Mouse (Mus musculus) embryonic facial prominence, embryonic 13.5 days (tissue): ENCODE measurements around the gene Hacd2. TPM values are rescaled to one million over a fixed set of nuclear protein-coding genes. Genes with fewer than 3 reads are reported as not detected.

ENCODE experiments used
- ATAC-seq: fragments of 200-750 bp; cut with Nextera tagmentation; 2 replicates; pipeline ENCODE4 v1.8.0; 2017; ENCODE audit warnings: low read depth; ENCODE audit not compliant: insufficient number of reproducible peaks, insufficient read depth, low FRiP score, low TSS enrichment
- H3K27ac ChIP-seq: fragments of 300-500 bp; sonication (generic); 2 replicates; pipeline ENCODE4 v1.5.1; 2015; ENCODE audit warnings: moderate library complexity, mild to moderate bottlenecking, inconsistent platforms
- H3K27me3 ChIP-seq: fragments of 300-500 bp; sonication (generic); 2 replicates; pipeline ENCODE4 v1.6.1; 2015; ENCODE audit warnings: mild to moderate bottlenecking, inconsistent platforms
- H3K36me3 ChIP-seq: fragments of 300-500 bp; sonication (generic); 2 replicates; pipeline ENCODE4 v1.6.1; 2015; ENCODE audit warnings: mild to moderate bottlenecking, inconsistent platforms
- H3K4me1 ChIP-seq: fragments of 300-500 bp; sonication (generic); 2 replicates; pipeline ENCODE4 v1.6.1; 2015; ENCODE audit warnings: inconsistent platforms
- H3K4me2 ChIP-seq: fragments of 300-500 bp; sonication (generic); 2 replicates; pipeline ENCODE4 v1.6.1; 2015; ENCODE audit warnings: moderate library complexity, mild to moderate bottlenecking, inconsistent platforms
- H3K4me3 ChIP-seq: fragments of 300-500 bp; sonication (generic); 2 replicates; pipeline ENCODE4 v1.5.1; 2015; ENCODE audit warnings: mild to moderate bottlenecking, inconsistent platforms
- H3K9ac ChIP-seq: fragments of 300-500 bp; sonication (generic); 2 replicates; pipeline ENCODE4 v1.6.1; 2015; ENCODE audit warnings: mild to moderate bottlenecking, inconsistent platforms
- H3K9me3 ChIP-seq: fragments of 300-500 bp; sonication (generic); 2 replicates; pipeline ENCODE4 v1.6.1; 2016; ENCODE audit warnings: inconsistent platforms
- WGBS: fragments of 180-500 bp; shearing (Covaris S2); methylation state at CpG from one replicate; pipeline ENCODE4 v1.1.7; 2015; ENCODE audit warnings: mixed read lengths; 5-methylcytosine and 5-hydroxymethylcytosine counted together
- polyA plus RNA-seq: library from polyadenylated mRNA; unstranded; fragments of >200 nt; fragmentation: Nextera tagmentation; extraction: Ambion mirVana; gene quantifications from 2 replicates; pipeline ENCODE4 v1.2.1, GENCODE M21; 2015

Hacd2 gene
- polyA plus RNA-seq, 1 experiment from 2014 or later = 87.8 TPM

- H3K4me2 ChIP-seq = no peak overlapping the region
- H3K27ac ChIP-seq = no peak overlapping the region
- WGBS = 23% methylated on average over 4 of the region's 4 CpGs
- ATAC-seq = no peak
- H3K27me3 ChIP-seq = no peaks in the 10 kb centered on the region
- H3K9me3 ChIP-seq = no peaks in the 10 kb centered on the region
- no peak overlapping the region for H3K4me3 ChIP-seq
- peaks cover 38% of the 10 kb centered on the region for H3K36me3 ChIP-seq
- no peak overlapping the region for H3K9ac ChIP-seq
- no peaks in the 10 kb centered on the region for H3K4me1 ChIP-seq
Observed at GRCm38 (mm10) chr16:35038343-35039057, 16.3 kb downstream of the Hacd2 start.

- 34% methylated on average over 1 of the region's 1 CpGs for WGBS
- Histone ChIP-seq H3K9me3 (no peaks in the 10 kb centered on the region), H3K27ac (no peak overlapping the region), H3K4me2 (no peak overlapping the region), H3K9ac (no peak overlapping the region), H3K4me3 (no peak overlapping the region), H3K27me3 (no peaks in the 10 kb centered on the region), H3K36me3 (peaks cover 38% of the 10 kb centered on the region), H3K4me1 (no peaks in the 10 kb centered on the region)
- no peak for ATAC-seq
Observed at GRCm38 (mm10) chr16:35040154-35040553, 17.9 kb downstream of the Hacd2 start.

GRCm38 (mm10) chr16:35041001-35041400 is 18.8 kb downstream of the Hacd2 start:
- Histone ChIP-seq H3K27me3 (no peaks in the 10 kb centered on the region), H3K4me2 (no peak overlapping the region), H3K4me1 (no peaks in the 10 kb centered on the region), H3K27ac (no peak overlapping the region), H3K9me3 (no peaks in the 10 kb centered on the region), H3K9ac (no peak overlapping the region), H3K36me3 (peaks cover 38% of the 10 kb centered on the region), H3K4me3 (no peak overlapping the region)
- ATAC-seq = no peak
- 77% methylated on average over 7 of the region's 7 CpGs for WGBS

DNA sequence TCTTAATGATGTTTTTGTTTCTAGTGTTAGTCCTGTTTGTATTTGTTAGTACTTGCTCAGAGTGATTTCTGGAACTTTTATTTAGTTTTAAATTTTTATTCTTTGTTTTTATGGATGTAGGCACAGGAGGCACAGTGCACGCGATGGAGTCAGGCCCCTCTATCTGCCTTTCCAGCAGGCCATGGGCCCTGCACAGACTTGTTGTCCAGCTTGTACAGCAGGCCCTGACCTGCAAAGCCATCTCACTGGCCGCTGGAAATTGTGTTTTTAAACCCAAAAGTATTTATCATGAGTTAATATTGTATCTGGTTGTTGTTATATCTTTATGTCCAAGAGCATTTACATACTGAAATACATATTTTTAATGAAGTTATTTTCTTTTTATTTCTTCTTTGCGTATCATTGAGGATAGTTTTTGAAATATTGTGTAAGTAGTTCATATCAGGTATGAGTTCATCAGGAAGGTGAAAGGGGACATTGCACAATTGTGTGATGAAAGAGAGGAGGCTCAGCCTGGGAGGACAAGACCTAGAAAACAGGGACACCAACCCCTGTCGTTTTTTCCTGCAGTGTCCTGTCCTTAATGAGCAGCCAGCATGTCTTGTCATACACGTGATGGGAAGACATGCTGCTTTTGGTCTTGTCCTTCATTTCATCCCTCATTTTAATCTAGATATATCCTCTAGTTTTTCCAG is 24.0 kb downstream of the Hacd2 start:
- Histone ChIP-seq H3K4me2 (no peak overlapping the region), H3K4me1 (no peaks in the 10 kb centered on the region), H3K36me3 (peaks cover 18% of the 10 kb centered on the region; the same call in 1 of the 2 replicates), H3K27me3 (no peaks in the 10 kb centered on the region), H3K27ac (no peak overlapping the region), H3K4me3 (no peak overlapping the region), H3K9me3 (no peaks in the 10 kb centered on the region), H3K9ac (no peak overlapping the region)
- WGBS = 72% methylated on average over 6 of the region's 6 CpGs
- no peak for ATAC-seq

DNA sequence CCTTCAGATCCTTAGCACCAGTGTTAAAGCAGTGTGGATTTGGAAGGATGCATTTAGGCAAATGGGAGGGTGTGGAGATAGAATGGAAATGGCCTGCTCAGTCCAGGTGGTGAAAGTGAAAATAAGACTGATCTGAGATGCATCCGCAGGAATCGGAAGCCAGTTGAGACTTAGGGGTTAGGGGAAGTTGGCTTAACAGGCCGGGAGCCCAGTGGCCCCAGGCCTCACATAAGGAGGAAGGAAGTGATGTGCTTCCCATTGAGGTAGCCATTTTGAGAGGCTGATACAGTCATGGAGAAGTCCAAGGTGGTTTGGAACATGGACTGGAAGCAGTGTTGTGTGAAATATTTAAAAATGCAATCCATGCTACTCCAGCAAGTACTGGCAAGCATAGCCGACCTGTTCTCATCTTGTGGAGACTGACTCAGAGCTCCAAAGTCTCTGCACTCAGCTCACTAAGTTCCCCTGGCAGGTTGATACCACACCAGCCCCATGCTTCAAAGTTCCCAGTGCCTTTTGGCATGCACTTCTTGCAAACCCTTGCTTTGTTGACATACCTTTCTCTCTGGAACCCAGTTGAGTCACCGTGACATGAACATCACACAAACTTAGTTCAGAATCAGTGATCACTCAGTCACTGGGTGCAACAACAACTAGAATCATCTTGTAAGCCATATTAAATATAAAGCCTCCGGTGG is 25.2 kb downstream of the Hacd2 start:
- WGBS = 84% methylated on average over 6 of the region's 6 CpGs
- H3K27me3 ChIP-seq = no peaks in the 10 kb centered on the region
- ATAC-seq = no peak
- no peaks in the 10 kb centered on the region for H3K4me1 ChIP-seq
- no peak overlapping the region for H3K27ac ChIP-seq
- no peak overlapping the region for H3K4me3 ChIP-seq
- H3K9me3 ChIP-seq = no peaks in the 10 kb centered on the region
- no peak overlapping the region for H3K9ac ChIP-seq
- H3K36me3 ChIP-seq = peaks cover 18% of the 10 kb centered on the region; the same call in 1 of the 2 replicates
- H3K4me2 ChIP-seq = no peak overlapping the region

DNA sequence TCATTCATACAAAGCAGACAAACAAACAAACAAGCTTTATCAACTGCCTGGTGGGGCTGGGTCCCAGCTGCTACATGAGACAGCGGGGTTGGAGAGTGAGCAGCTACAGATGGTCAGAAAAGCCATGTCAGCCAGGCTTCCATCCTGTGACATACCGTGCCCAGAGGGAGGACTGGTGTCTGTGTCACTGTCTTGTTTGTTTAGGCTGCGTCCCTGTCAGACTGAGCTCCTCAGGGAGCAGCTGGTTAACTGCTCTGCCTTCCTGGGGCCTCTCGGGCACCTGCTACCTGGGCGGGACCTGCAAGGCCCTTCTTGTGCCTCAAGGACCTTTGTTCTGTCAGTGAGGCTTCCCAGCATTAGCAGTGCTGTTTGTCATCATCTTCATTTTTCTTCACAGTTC is 28.8 kb downstream of the Hacd2 start:
- ATAC-seq = no peak
- no peak overlapping the region for H3K4me3 ChIP-seq
- no peaks in the 10 kb centered on the region for H3K9me3 ChIP-seq
- WGBS = 52% methylated on average over 5 of the region's 5 CpGs
- H3K27me3 ChIP-seq = no peaks in the 10 kb centered on the region
- H3K36me3 ChIP-seq = peaks cover 20% of the 10 kb centered on the region; the same call in 1 of the 2 replicates
- H3K27ac ChIP-seq = no peak overlapping the region
- no peak overlapping the region for H3K9ac ChIP-seq
- no peak overlapping the region for H3K4me2 ChIP-seq
- H3K4me1 ChIP-seq = no peaks in the 10 kb centered on the region

GRCm38 (mm10) chr16:35052191-35052590 is 30.0 kb downstream of the Hacd2 start:
- H3K4me1 ChIP-seq = no peaks in the 10 kb centered on the region
- 93% methylated on average over 1 of the region's 1 CpGs for WGBS
- H3K27me3 ChIP-seq = no peaks in the 10 kb centered on the region
- H3K9ac ChIP-seq = no peak overlapping the region
- no peak overlapping the region for H3K4me2 ChIP-seq
- no peak for ATAC-seq
- no peak overlapping the region for H3K27ac ChIP-seq
- no peak overlapping the region for H3K4me3 ChIP-seq
- no peaks in the 10 kb centered on the region for H3K9me3 ChIP-seq
- peaks cover 20% of the 10 kb centered on the region; the same call in 1 of the 2 replicates for H3K36me3 ChIP-seq

- Histone ChIP-seq H3K36me3 (peaks cover 13% of the 10 kb centered on the region; the same call in 1 of the 2 replicates), H3K27me3 (no peaks in the 10 kb centered on the region), H3K27ac (no peak overlapping the region), H3K4me3 (no peak overlapping the region), H3K4me1 (no peaks in the 10 kb centered on the region), H3K9ac (no peak overlapping the region), H3K9me3 (no peaks in the 10 kb centered on the region), H3K4me2 (no peak overlapping the region)
- WGBS = 95% methylated on average over 8 of the region's 8 CpGs
- ATAC-seq = no peak
Observed at GRCm38 (mm10) chr16:35054432-35055193, 32.4 kb downstream of the Hacd2 start.

GRCm38 (mm10) chr16:35055194-35055506 is 32.9 kb downstream of the Hacd2 start:
- H3K36me3 ChIP-seq = peaks cover 13% of the 10 kb centered on the region; the same call in 1 of the 2 replicates
- ATAC-seq = no peak
- WGBS = 89% methylated on average over 1 of the region's 1 CpGs

DNA sequence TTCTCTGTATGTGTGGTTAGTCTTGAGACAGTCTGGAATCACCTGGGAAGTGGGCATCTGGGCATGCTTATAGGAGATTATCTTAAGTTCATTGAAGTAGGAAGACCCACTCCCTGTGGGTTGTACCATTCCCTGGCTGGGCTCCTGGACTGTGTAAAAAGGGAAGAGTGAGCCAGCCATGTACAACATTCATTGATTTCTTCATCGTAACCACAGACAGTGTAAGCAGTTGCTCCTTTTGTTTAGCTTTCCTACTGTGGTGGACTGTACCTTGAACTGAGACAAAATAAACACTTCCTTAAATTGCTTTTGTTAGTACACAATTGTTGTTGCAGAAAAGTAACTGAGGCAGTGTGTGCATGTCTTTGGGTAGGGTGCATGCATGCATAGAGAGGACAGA is 33.6 kb downstream of the Hacd2 start:
- WGBS = 91% methylated on average over 1 of the region's 1 CpGs
- no peak overlapping the region for H3K4me2 ChIP-seq
- H3K27ac ChIP-seq = no peak overlapping the region
- no peak for ATAC-seq
- no peaks in the 10 kb centered on the region for H3K27me3 ChIP-seq
- H3K4me3 ChIP-seq = no peak overlapping the region
- H3K9me3 ChIP-seq = no peaks in the 10 kb centered on the region
- H3K4me1 ChIP-seq = no peaks in the 10 kb centered on the region
- peaks cover 13% of the 10 kb centered on the region; the same call in 1 of the 2 replicates for H3K36me3 ChIP-seq
- H3K9ac ChIP-seq = no peak overlapping the region

More at GRCm38 (mm10) chr16:35055194-35055506, 32.9 kb downstream of the Hacd2 start:
- no peak overlapping the region for H3K9ac ChIP-seq
- H3K4me3 ChIP-seq = no peak overlapping the region
- no peak overlapping the region for H3K4me2 ChIP-seq
- no peaks in the 10 kb centered on the region for H3K9me3 ChIP-seq
- no peaks in the 10 kb centered on the region for H3K27me3 ChIP-seq
- H3K27ac ChIP-seq = no peak overlapping the region
- no peaks in the 10 kb centered on the region for H3K4me1 ChIP-seq

GRCm38 (mm10) chr16:35056306-35056705 is 34.1 kb downstream of the Hacd2 start:
- Histone ChIP-seq H3K9me3 (no peaks in the 10 kb centered on the region), H3K4me3 (no peak overlapping the region), H3K4me2 (no peak overlapping the region), H3K9ac (no peak overlapping the region), H3K36me3 (peaks cover 13% of the 10 kb centered on the region; the same call in 1 of the 2 replicates), H3K27ac (no peak overlapping the region), H3K27me3 (no peaks in the 10 kb centered on the region), H3K4me1 (no peaks in the 10 kb centered on the region)
- WGBS = 19% methylated on average over 5 of the region's 5 CpGs
- ATAC-seq = no peak
